Comparison of ENCODE assay signal across 9 mouse cellular contexts in the genomic region with DNA sequence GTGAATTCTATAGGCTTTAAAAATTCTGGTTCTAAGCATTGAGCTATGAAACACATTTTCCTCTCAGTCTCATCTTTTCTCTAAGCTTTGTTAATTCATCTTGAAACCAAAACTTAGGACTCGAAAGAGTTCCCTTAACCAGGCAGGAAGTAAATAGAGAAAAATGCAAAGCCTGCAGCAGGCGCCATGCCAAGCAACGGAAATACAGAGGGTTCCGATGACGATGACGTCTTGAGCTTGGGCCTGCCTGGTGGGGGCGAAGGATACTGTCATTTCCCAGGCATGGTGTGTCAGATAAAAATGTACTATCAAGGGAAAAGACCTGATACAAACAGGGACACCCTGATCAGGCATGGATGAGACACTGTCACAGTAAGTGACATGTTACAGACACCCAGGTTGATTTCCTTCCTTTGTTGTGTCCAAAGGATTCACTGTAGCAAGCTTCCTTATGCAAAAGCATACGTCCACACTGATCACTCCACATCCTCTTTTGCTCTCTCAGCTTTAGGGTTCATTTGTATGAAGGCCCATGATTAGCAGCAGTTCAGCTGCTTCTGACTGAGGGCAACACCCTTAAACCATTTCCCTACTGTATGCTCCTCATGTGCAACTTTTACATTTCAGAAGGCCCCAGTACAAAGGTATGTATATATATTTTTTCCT.
DNase-seq lines count a peak whose midpoint lies in the region; ATAC-seq lines count a peak whose summit lies in the region.
"Had no signal": no experiment of that assay in that cellular context is flagged by ENCODE, and none has a peak within 500 bp of the region (broad histone marks: within the 10 kb centered on the region; RNA-seq: fewer than 3 reads in every experiment).

No protein-coding gene starts in this region.

- DNase-seq in kidney, adult 18-20 months = peak; percentile 41
- peak; percentile 51 to 55 for DNase-seq in kidney, postnatal 4 days
- peak; percentile 37 to 45 for DNase-seq in natural killer cell, adult 2 months (ENCODE audit: low spot score in 2 of 2)
- DNase-seq in c-Kit-positive CD71-positive TER-119-positive erythroid progenitor cells, embryonic 14.5 days (ENCODE audit: low spot score) = no peak
- DNase-seq in cerebellum, postnatal 36 days = no peak
- DNase-seq in forebrain, embryonic 10.5 days (ENCODE audit: extremely low spot score, low spot score) = no peak
- DNase-seq: cerebellum, adult 9-10 months had no signal

- 77% methylated on average over 8 of the region's 8 CpGs for WGBS in kidney, embryonic 14.5 days
- WGBS in heart, embryonic 12.5 days = 48% methylated on average over 8 of the region's 8 CpGs
- 89% methylated on average over 8 of the region's 8 CpGs for WGBS in forebrain, embryonic 10.5 days

- no peak overlapping the region; the same call in 1 of the 2 replicates for H3K27ac ChIP-seq in kidney, embryonic 14.5 days (ENCODE audit: low read depth, low read length)
- peak overlapping the region; percentile 68 for H3K27ac ChIP-seq in heart, embryonic 12.5 days (ENCODE audit: poor library complexity, severe bottlenecking)
- no peak overlapping the region for H3K27ac ChIP-seq in forebrain, embryonic 10.5 days

- H3K4me2 ChIP-seq in kidney, embryonic 14.5 days (replicated peaks; ENCODE audit: low read depth, low read length) = no peak overlapping the region
- H3K4me2 ChIP-seq in heart, embryonic 12.5 days = no peak overlapping the region

- H3K9ac ChIP-seq in kidney, embryonic 14.5 days (ENCODE audit: low read depth, low read length) = no peak overlapping the region
- H3K9ac ChIP-seq in heart, embryonic 12.5 days = no peak overlapping the region

- no peak overlapping the region for H3K4me3 ChIP-seq in kidney, embryonic 14.5 days (ENCODE audit: low read length)
- H3K4me3 ChIP-seq in heart, embryonic 12.5 days = no peak overlapping the region
- no peak overlapping the region for H3K4me3 ChIP-seq in forebrain, embryonic 10.5 days

- ATAC-seq in kidney, embryonic 14.5 days (ENCODE audit: low FRiP score, low TSS enrichment) = no peak
- ATAC-seq in heart, embryonic 12.5 days (ENCODE audit: insufficient number of reproducible peaks, low FRiP score) = peak; percentile 83

- H3K27me3 ChIP-seq in kidney, embryonic 14.5 days (ENCODE audit: control insufficient read depth, insufficient read depth, low read length) = no peaks in the 10 kb centered on the region
- no peaks in the 10 kb centered on the region for H3K27me3 ChIP-seq in heart, embryonic 12.5 days (replicated peaks)
- H3K27me3 ChIP-seq in forebrain, embryonic 10.5 days (ENCODE audit: poor library complexity, severe bottlenecking) = no peaks in the 10 kb centered on the region

- H3K36me3 ChIP-seq in kidney, embryonic 14.5 days (ENCODE audit: control insufficient read depth, insufficient read depth, low read length) = no peaks in the 10 kb centered on the region
- no peaks in the 10 kb centered on the region for H3K36me3 ChIP-seq in heart, embryonic 12.5 days
- H3K36me3 ChIP-seq in forebrain, embryonic 10.5 days (replicated peaks) = no peaks in the 10 kb centered on the region

- no peaks in the 10 kb centered on the region for H3K9me3 ChIP-seq in kidney, embryonic 14.5 days (ENCODE audit: control insufficient read depth, low read length)
- H3K9me3 ChIP-seq in heart, embryonic 12.5 days (replicated peaks) = no peaks in the 10 kb centered on the region
- H3K9me3 ChIP-seq in forebrain, embryonic 10.5 days = no peaks in the 10 kb centered on the region

- no peaks in the 10 kb centered on the region for H3K4me1 ChIP-seq in kidney, embryonic 14.5 days (ENCODE audit: control insufficient read depth, insufficient read depth, low read length)
- H3K4me1 ChIP-seq in heart, embryonic 12.5 days (replicated peaks) = 0 out of 2 replicates have a peak, but pooled peaks cover 6% of the 10 kb centered on the region
- no peaks in the 10 kb centered on the region for H3K4me1 ChIP-seq in forebrain, embryonic 10.5 days

Comparison
In these comparisons a context has a peak if more than half of its experiments do, and no peak if none do; other contexts are left out.
1. DNase-seq: peak in kidney, adult 18-20 months (single experiment), kidney, postnatal 4 days (2 of 2) and natural killer cell, adult 2 months (2 of 2); none in c-Kit-positive CD71-positive TER-119-positive erythroid progenitor cells, embryonic 14.5 days (single experiment), cerebellum, postnatal 36 days (0 of 2) and forebrain, embryonic 10.5 days (single experiment).